Mouse (Mus musculus) limb, embryonic 14.5 days (tissue): ENCODE measurements around the gene E130114P18Rik. TPM values are rescaled to one million over a fixed set of nuclear protein-coding genes. Genes with fewer than 3 reads are reported as not detected.

Experiments
- ATAC-seq: fragments of 200-750 bp; cut with Nextera tagmentation; 2 replicates; pipeline ENCODE4 v1.8.0; 2017; ENCODE audit warnings: low read depth, moderate number of reproducible peaks, moderate TSS enrichment; ENCODE audit not compliant: low FRiP score
- DNase-seq: peaks from one replicate; pipeline ENCODE4 v3.0.0-alpha.2; 2015; ENCODE audit warnings: low spot score
- H3K27ac ChIP-seq: fragments of 300-500 bp; sonication (generic); replicated peaks from 2 replicates; pipeline ENCODE4 v1.5.1; 2014; ENCODE audit warnings: low read depth, mild to moderate bottlenecking, low read length, moderate library complexity, mixed read lengths
- H3K27me3 ChIP-seq: fragments of 300-500 bp; sonication (generic); 2 replicates; pipeline ENCODE4 v1.6.1; 2014; ENCODE audit warnings: low read length, mixed read lengths; ENCODE audit not compliant: control insufficient read depth, insufficient read depth
- H3K36me3 ChIP-seq: fragments of 300-500 bp; sonication (generic); 2 replicates; pipeline ENCODE4 v1.6.1; 2014; ENCODE audit warnings: mild to moderate bottlenecking, low read length, moderate library complexity, mixed read lengths; ENCODE audit not compliant: control insufficient read depth, insufficient read depth
- H3K4me1 ChIP-seq: fragments of 300-500 bp; sonication (generic); 2 replicates; pipeline ENCODE4 v1.6.1; 2014; ENCODE audit warnings: antibody characterized with exemption, low read length, mixed read lengths; ENCODE audit not compliant: control insufficient read depth, insufficient read depth
- H3K4me2 ChIP-seq: fragments of 300-500 bp; sonication (generic); replicated peaks from 2 replicates; pipeline ENCODE4 v1.6.1; 2014; ENCODE audit warnings: low read depth, mild to moderate bottlenecking, low read length, moderate library complexity; ENCODE audit not compliant: severe bottlenecking
- H3K4me3 ChIP-seq: fragments of 300-500 bp; sonication (generic); replicated peaks from 2 replicates; pipeline ENCODE4 v1.5.1; 2014; ENCODE audit warnings: low read length
- H3K9ac ChIP-seq: fragments of 300-500 bp; sonication (generic); 2 replicates; pipeline ENCODE4 v1.6.1; 2014; ENCODE audit warnings: mild to moderate bottlenecking, low read depth, low read length, moderate library complexity; ENCODE audit not compliant: severe bottlenecking
- H3K9me3 ChIP-seq: fragments of 300-500 bp; sonication (generic); 2 replicates; pipeline ENCODE4 v1.6.1; 2016; ENCODE audit warnings: low read length; ENCODE audit not compliant: control insufficient read depth
- POLR2A ChIP-seq: fragments of 200-500 bp; IDR thresholded peaks from 2 replicates; pipeline ENCODE4 v1.8.0; 2012; ENCODE audit warnings: inconsistent platforms, mild to moderate bottlenecking, moderate library complexity, borderline replicate concordance; ENCODE audit not compliant: insufficient read depth, insufficient read length; ENCODE audit errors: extremely low read depth
- WGBS: fragments of 180-500 bp; shearing (Covaris S2); extraction: QIAGEN DNeasy Blood & Tissue Kit; methylation state at CpG from one replicate; pipeline ENCODE4 v1.1.7; 2014; 5-methylcytosine and 5-hydroxymethylcytosine counted together
- polyA plus RNA-seq, 2 experiments: library from polyadenylated mRNA; depleted of rRNA in 1 of 2; stranded (reverse) in 1 of 2; unstranded in 1 of 2; fragments of >200 nt; fragmentation: Nextera tagmentation in 1 of 2; extraction: Ambion mirVana in 1 of 2; gene quantifications; 2 replicates each; pipeline versions ENCODE4 v1.2.1 to v1.2.3; 2012 to 2014

Gene E130114P18Rik
- polyA plus RNA-seq, 2 experiments: 2.2 to 4.9 TPM

DNA sequence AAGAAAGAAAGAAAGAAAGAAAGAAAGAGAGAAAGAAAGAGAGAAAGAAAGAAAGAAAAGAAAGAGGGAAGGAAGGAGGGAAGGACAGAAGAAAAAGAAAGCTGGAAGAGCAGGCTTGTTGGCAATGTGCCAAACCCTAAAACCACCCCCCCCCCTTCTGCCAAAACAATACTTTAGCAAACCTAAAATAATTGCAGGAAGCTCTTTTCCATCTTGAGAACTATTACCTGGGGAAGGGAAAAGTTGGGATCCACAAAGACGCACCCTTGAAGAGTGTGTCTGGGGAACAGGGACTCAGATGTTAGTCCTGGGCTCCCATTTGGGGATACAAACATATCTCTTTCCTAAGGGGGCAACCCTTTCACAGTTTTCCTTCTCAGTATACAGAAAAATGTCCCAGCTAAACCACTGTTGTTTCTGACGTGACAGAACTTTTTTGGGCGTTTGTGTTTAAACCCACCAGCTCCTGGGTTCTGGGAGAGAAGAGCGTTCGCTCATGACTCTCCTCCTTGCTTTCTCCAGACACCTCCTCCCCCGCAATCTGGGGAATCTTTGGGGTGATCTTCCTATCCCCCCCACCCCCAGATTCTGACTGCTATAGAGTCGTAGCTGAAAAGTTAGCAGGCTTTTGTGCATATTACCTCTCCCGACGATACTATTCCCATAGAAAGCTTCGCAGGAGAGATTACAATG, 1.3 kb downstream of the E130114P18Rik start:
- peak overlapping the region; percentile 84 for H3K4me2 ChIP-seq
- peak; percentile 56 for DNase-seq
- no peaks in the 10 kb centered on the region for H3K27me3 ChIP-seq
- WGBS: 1% methylated on average over 10 of the region's 10 CpGs
- no peaks in the 10 kb centered on the region for H3K36me3 ChIP-seq
- no peak for ATAC-seq
- H3K9ac ChIP-seq: peak overlapping the region; percentile 100
- no peaks in the 10 kb centered on the region for H3K9me3 ChIP-seq
- H3K4me3 ChIP-seq: peak overlapping the region; percentile 97
- no peak for TF ChIP-seq POLR2A
- H3K27ac ChIP-seq: peak overlapping the region; percentile 99
- H3K4me1 ChIP-seq: peaks cover 25% of the 10 kb centered on the region

DNA sequence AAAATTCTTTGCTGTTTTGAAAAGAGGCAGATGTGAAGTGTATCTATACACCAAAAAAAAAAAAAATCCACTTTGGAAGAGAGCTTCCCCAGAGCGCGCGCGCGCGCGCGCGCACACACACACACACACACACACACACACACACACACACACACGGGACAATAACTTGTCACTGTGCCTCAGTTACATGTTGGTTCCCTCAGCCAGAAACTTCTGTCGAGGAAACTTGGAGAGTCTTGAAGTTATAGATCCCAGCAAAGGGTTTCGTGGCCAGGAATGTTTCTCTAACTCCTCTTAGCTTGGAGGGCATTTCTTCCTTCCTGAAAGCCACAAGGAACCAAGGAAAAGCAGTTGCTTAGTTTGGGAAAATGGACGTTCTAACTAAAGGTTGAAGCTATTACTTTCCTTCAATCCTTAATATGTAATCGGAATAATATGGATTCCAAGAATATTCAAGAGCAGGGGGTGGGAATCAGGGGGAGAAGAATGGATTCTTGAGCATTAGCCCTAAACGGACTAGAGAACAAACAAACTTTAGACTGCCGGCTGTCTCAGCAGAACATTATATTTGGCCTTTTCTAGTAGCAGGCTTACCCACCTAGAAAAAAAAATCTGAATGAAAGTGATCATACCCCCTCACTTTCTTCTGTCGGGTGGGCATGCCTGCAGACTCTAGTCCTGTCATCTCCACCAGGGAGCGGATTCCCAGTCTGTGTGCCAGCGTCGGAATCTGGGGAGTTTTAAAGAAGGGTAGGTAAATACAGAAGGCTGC, 2.2 kb downstream of the E130114P18Rik start:
- Histone ChIP-seq H3K9me3 (no peaks in the 10 kb centered on the region), H3K4me1 (peaks cover 24% of the 10 kb centered on the region), H3K9ac (peak overlapping the region; percentile 100), H3K4me2 (peak overlapping the region; percentile 84), H3K36me3 (no peaks in the 10 kb centered on the region), H3K27me3 (no peaks in the 10 kb centered on the region), H3K4me3 (peak overlapping the region; percentile 97), H3K27ac (peak overlapping the region; percentile 99)
- TF ChIP-seq POLR2A: no peak
- DNase-seq (peak; percentile 37), ATAC-seq (no peak)
- under 1% methylated on average over 20 of the region's 20 CpGs for whole genome bisulfite sequencing

DNA sequence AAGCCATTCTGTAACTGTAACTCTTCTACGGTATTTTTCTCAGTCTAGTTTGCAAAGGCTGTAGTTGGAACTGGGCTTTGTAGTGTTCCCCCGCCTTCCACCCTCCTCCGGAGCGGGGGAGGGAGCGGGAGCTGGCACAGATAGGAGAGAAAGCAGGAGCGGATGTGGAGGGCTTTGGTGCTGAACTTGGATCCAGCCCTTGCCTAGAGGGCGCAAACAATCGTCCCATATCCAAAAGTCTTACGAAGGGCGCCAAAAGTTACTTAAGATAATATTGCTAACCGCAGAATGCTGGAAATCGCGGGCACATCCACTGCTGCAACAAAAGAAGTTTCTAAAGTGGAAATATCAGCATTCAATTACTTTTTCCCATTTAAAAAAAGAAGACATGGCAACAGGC, 2.8 kb downstream of the E130114P18Rik start:
- peak overlapping the region; percentile 97 for H3K4me3 ChIP-seq
- ATAC-seq: no peak
- H3K4me1 ChIP-seq: peaks cover 24% of the 10 kb centered on the region
- DNase-seq: peak; percentile 86
- H3K36me3 ChIP-seq: no peaks in the 10 kb centered on the region
- no peaks in the 10 kb centered on the region for H3K27me3 ChIP-seq
- no peak for TF ChIP-seq POLR2A
- H3K9ac ChIP-seq: peak overlapping the region; percentile 100
- peak overlapping the region; percentile 84 for H3K4me2 ChIP-seq
- under 1% methylated on average over 13 of the region's 13 CpGs for WGBS
- H3K9me3 ChIP-seq: no peaks in the 10 kb centered on the region
- peak overlapping the region; percentile 99 for H3K27ac ChIP-seq

DNA sequence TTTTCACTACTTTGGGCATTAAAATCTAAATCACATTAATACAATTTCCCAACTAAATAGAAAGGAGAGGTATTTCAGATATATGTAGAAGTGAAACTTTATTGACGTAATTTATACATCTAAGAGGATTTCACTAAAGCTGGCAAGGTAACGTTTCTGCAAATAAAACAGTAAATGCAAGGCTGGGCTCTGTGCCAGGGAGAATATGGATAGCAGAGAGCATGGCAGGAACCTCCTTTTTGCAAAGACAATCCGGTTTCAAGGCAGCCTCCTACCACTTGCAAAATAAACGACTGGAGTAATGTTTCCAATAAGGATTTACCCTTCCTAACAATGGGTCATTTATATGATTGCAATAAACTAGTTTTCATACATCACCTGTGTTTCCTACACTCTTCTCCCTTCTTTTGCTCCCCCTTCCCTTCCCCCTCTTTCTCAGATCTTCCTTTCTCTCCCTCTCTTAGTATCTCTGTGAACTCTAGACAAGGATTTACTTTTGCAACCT, 3.4 kb downstream of the E130114P18Rik start:
- Histone ChIP-seq H3K27me3 (no peaks in the 10 kb centered on the region), H3K4me2 (peak overlapping the region; percentile 84), H3K36me3 (no peaks in the 10 kb centered on the region), H3K9me3 (no peaks in the 10 kb centered on the region), H3K4me3 (peak overlapping the region; percentile 97), H3K27ac (peak overlapping the region; percentile 99), H3K9ac (peak overlapping the region; percentile 100; the same call in 1 of the 2 replicates), H3K4me1 (peaks cover 24% of the 10 kb centered on the region)
- no peak for TF ChIP-seq POLR2A
- ATAC-seq (no peak), DNase-seq (peak; percentile 69)
- WGBS: 8% methylated on average over 4 of the region's 4 CpGs

DNA sequence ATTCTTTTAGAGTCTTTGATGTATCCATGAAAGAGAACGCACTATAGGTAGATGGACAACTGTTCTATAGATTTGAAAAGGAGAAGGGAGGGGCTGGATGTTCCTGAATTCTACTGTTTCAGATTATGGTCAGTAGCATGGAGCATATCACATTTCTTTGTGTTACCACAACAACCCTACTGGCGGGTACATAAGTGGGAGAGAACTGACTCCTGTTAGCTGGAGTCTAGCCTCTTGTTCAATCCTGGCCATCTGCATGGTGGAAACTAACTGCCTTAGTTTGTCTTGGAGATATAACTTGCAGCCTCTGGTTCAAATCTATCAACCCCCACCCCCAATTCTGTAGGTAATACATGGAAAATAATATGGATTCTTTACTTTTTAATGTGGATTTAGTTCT, 4.1 kb downstream of the E130114P18Rik start:
- no peak for TF ChIP-seq POLR2A
- Histone ChIP-seq H3K9me3 (no peaks in the 10 kb centered on the region), H3K9ac (no peak overlapping the region), H3K4me2 (peak overlapping the region; percentile 63), H3K27ac (peak overlapping the region; percentile 65), H3K4me1 (peaks cover 24% of the 10 kb centered on the region), H3K27me3 (no peaks in the 10 kb centered on the region), H3K4me3 (peak overlapping the region; percentile 44; the same call in 1 of the 2 replicates), H3K36me3 (no peaks in the 10 kb centered on the region)
- no peak for DNase-seq
- WGBS: 63% methylated on average over 2 of the region's 2 CpGs
- no peak for ATAC-seq
